24 mouse cellular contexts compared by ENCODE assay signal in genomic region chr11:25421486-25421885, GRCm38 (mm10).
DNase-seq lines count a peak whose midpoint lies in the region; ATAC-seq and TF ChIP-seq lines count a peak whose summit lies in the region.
"Had no signal": no experiment of that assay in that cellular context is flagged by ENCODE, and none has a peak within 500 bp of the region (broad histone marks: within the 10 kb centered on the region; RNA-seq: fewer than 3 reads in every experiment).

No protein-coding gene starts in this region.

- H3K4me2 ChIP-seq in intestine, embryonic 14.5 days (ENCODE audit: low read length) = no peak overlapping the region
- H3K4me2 ChIP-seq in intestine, postnatal 0 days (replicated peaks; ENCODE audit: low read depth) = no peak overlapping the region
- H3K4me2 ChIP-seq in stomach, embryonic 16.5 days (ENCODE audit: low read depth, low read length) = no peak overlapping the region
- no peak overlapping the region for H3K4me2 ChIP-seq in stomach, postnatal 0 days (replicated peaks; ENCODE audit: low read depth)
- H3K4me2 ChIP-seq in intestine, embryonic 16.5 days (ENCODE audit: low read depth, low read length) = no peak overlapping the region
- H3K4me2 ChIP-seq in limb, embryonic 15.5 days = no peak overlapping the region
- H3K4me2 ChIP-seq: embryonic facial prominence, embryonic 12.5 days; embryonic facial prominence, embryonic 15.5 days; forebrain, embryonic 12.5 days had no signal

- no peak overlapping the region for H3K4me3 ChIP-seq in intestine, embryonic 14.5 days (ENCODE audit: low read depth, low read length)
- H3K4me3 ChIP-seq in intestine, postnatal 0 days (ENCODE audit: low read depth, low read length) = no peak overlapping the region
- H3K4me3 ChIP-seq in stomach, embryonic 16.5 days (replicated peaks; ENCODE audit: low read length) = no peak overlapping the region
- H3K4me3 ChIP-seq in stomach, postnatal 0 days (ENCODE audit: low read depth, low read length) = no peak overlapping the region
- no peak overlapping the region for H3K4me3 ChIP-seq in intestine, embryonic 16.5 days (ENCODE audit: low read length)
- no peak overlapping the region for H3K4me3 ChIP-seq in limb, embryonic 15.5 days
- H3K4me3 ChIP-seq: embryonic facial prominence, embryonic 12.5 days; embryonic facial prominence, embryonic 15.5 days; erythroblast, embryonic 14.5 days; forebrain, embryonic 10.5 days; forebrain, embryonic 12.5 days had no signal

- peak overlapping the region; percentile 3; the same call in 1 of the 2 replicates for H3K27ac ChIP-seq in intestine, embryonic 14.5 days (ENCODE audit: low read depth)
- H3K27ac ChIP-seq in intestine, postnatal 0 days (ENCODE audit: low read depth, low read length) = no peak overlapping the region
- no peak overlapping the region for H3K27ac ChIP-seq in stomach, embryonic 16.5 days (ENCODE audit: low read length)
- no peak overlapping the region for H3K27ac ChIP-seq in stomach, postnatal 0 days (replicated peaks)
- H3K27ac ChIP-seq in intestine, embryonic 16.5 days (ENCODE audit: low read length) = no peak overlapping the region
- H3K27ac ChIP-seq in limb, embryonic 15.5 days = no peak overlapping the region
- H3K27ac ChIP-seq: embryonic facial prominence, embryonic 12.5 days; embryonic facial prominence, embryonic 15.5 days; forebrain, embryonic 10.5 days; forebrain, embryonic 12.5 days had no signal

- H3K36me3 ChIP-seq in intestine, embryonic 14.5 days (ENCODE audit: control insufficient read depth, insufficient read depth, low read length) = no peaks in the 10 kb centered on the region
- no peaks in the 10 kb centered on the region for H3K36me3 ChIP-seq in intestine, postnatal 0 days (ENCODE audit: control insufficient read depth, insufficient read depth)
- H3K36me3 ChIP-seq in stomach, embryonic 16.5 days (ENCODE audit: control insufficient read depth, insufficient read depth, low read length) = no peaks in the 10 kb centered on the region
- H3K36me3 ChIP-seq in stomach, postnatal 0 days (ENCODE audit: control insufficient read depth, insufficient read depth, low read length) = no peaks in the 10 kb centered on the region
- H3K36me3 ChIP-seq in intestine, embryonic 16.5 days (ENCODE audit: control insufficient read depth, insufficient read depth, low read length) = no peaks in the 10 kb centered on the region
- no peaks in the 10 kb centered on the region for H3K36me3 ChIP-seq in limb, embryonic 15.5 days
- H3K36me3 ChIP-seq: embryonic facial prominence, embryonic 12.5 days; embryonic facial prominence, embryonic 15.5 days; forebrain, embryonic 10.5 days; forebrain, embryonic 12.5 days had no signal

- no peak overlapping the region for H3K9ac ChIP-seq in intestine, embryonic 14.5 days (ENCODE audit: low read length)
- no peak overlapping the region for H3K9ac ChIP-seq in intestine, postnatal 0 days (ENCODE audit: low read depth, low read length)
- H3K9ac ChIP-seq in stomach, embryonic 16.5 days (ENCODE audit: low read length) = no peak overlapping the region
- H3K9ac ChIP-seq in stomach, postnatal 0 days (ENCODE audit: low read length) = no peak overlapping the region
- H3K9ac ChIP-seq in intestine, embryonic 16.5 days (ENCODE audit: low read depth, low read length) = no peak overlapping the region
- H3K9ac ChIP-seq in limb, embryonic 15.5 days = no peak overlapping the region
- H3K9ac ChIP-seq: embryonic facial prominence, embryonic 12.5 days; embryonic facial prominence, embryonic 15.5 days; forebrain, embryonic 12.5 days had no signal

- no peak for DNase-seq in intestine, embryonic 14.5 days (ENCODE audit: low spot score)
- no peak for DNase-seq in stomach, postnatal 0 days (ENCODE audit: low spot score)
- DNase-seq in adrenal gland, postnatal 14 days = no peak
- no peak for DNase-seq in kidney, postnatal 14 days
- DNase-seq: adrenal gland, adult 8-10 months; adrenal gland, postnatal 25 days; cerebellum, adult 11 months; cerebellum, adult 18-20 months; cerebellum, adult 8-10 months; cerebellum, adult 9-11 months; cerebellum, postnatal 14 days; cerebellum, postnatal 36 days; embryo, embryonic 11 days had no signal

- no peaks in the 10 kb centered on the region for H3K4me1 ChIP-seq in intestine, embryonic 14.5 days (replicated peaks; ENCODE audit: control insufficient read depth, insufficient read depth, low read length)
- no peaks in the 10 kb centered on the region for H3K4me1 ChIP-seq in intestine, postnatal 0 days (replicated peaks; ENCODE audit: control insufficient read depth, insufficient read depth, low read length)
- no peaks in the 10 kb centered on the region for H3K4me1 ChIP-seq in stomach, embryonic 16.5 days (ENCODE audit: control insufficient read depth, insufficient read depth, low read length)
- H3K4me1 ChIP-seq in stomach, postnatal 0 days (replicated peaks; ENCODE audit: control insufficient read depth, insufficient read depth) = no peaks in the 10 kb centered on the region
- H3K4me1 ChIP-seq in intestine, embryonic 16.5 days (ENCODE audit: control insufficient read depth, insufficient read depth, low read length) = no peaks in the 10 kb centered on the region
- H3K4me1 ChIP-seq in limb, embryonic 15.5 days = 0 out of 2 replicates have a peak, but pooled peaks cover 2% of the 10 kb centered on the region
- H3K4me1 ChIP-seq: embryonic facial prominence, embryonic 12.5 days; embryonic facial prominence, embryonic 15.5 days; forebrain, embryonic 10.5 days; forebrain, embryonic 12.5 days had no signal

- 0 out of 2 replicates have a peak, but pooled peaks have one; percentile 64 for ATAC-seq in intestine, embryonic 14.5 days (replicated peaks; ENCODE audit: low FRiP score, low TSS enrichment, low read depth)
- ATAC-seq in intestine, postnatal 0 days = no peak
- 0 out of 2 replicates have a peak, but pooled peaks have one; percentile 56 for ATAC-seq in stomach, embryonic 16.5 days (ENCODE audit: insufficient read depth, low FRiP score)
- no peak for ATAC-seq in stomach, postnatal 0 days (ENCODE audit: low FRiP score, low TSS enrichment)
- ATAC-seq in intestine, embryonic 16.5 days = peak; percentile 58; the same call in 1 of the 2 replicates
- peak; percentile 63; the same call in 1 of the 2 replicates for ATAC-seq in limb, embryonic 15.5 days (ENCODE audit: insufficient number of reproducible peaks, low FRiP score, low TSS enrichment, low read depth)
- ATAC-seq: forebrain, embryonic 14.5 days; forebrain, embryonic 16.5 days had no signal

- H3K9me3 ChIP-seq in intestine, embryonic 14.5 days (ENCODE audit: control insufficient read depth, low read length) = no peaks in the 10 kb centered on the region
- H3K9me3 ChIP-seq in intestine, postnatal 0 days (ENCODE audit: control insufficient read depth) = no peaks in the 10 kb centered on the region
- H3K9me3 ChIP-seq in stomach, embryonic 16.5 days (replicated peaks; ENCODE audit: control insufficient read depth, low read length) = no peaks in the 10 kb centered on the region
- no peaks in the 10 kb centered on the region for H3K9me3 ChIP-seq in stomach, postnatal 0 days (ENCODE audit: control insufficient read depth, low read length)
- no peaks in the 10 kb centered on the region for H3K9me3 ChIP-seq in intestine, embryonic 16.5 days (ENCODE audit: control insufficient read depth, low read length)
- no peaks in the 10 kb centered on the region for H3K9me3 ChIP-seq in limb, embryonic 15.5 days
- H3K9me3 ChIP-seq: embryonic facial prominence, embryonic 12.5 days; embryonic facial prominence, embryonic 15.5 days; forebrain, embryonic 10.5 days; forebrain, embryonic 12.5 days had no signal

- no peak for TF ChIP-seq CTCF in intestine, postnatal 0 days (IDR thresholded peaks at IDR 0.05; ENCODE audit: low read depth)
- no peak for TF ChIP-seq CTCF in stomach, postnatal 0 days (IDR thresholded peaks at IDR 0.05; ENCODE audit: low read depth)

- no peaks in the 10 kb centered on the region for H3K27me3 ChIP-seq in intestine, embryonic 14.5 days (replicated peaks; ENCODE audit: control insufficient read depth, insufficient read depth, low read length)
- no peaks in the 10 kb centered on the region for H3K27me3 ChIP-seq in intestine, postnatal 0 days (replicated peaks; ENCODE audit: control insufficient read depth, insufficient read depth, low read length)
- no peaks in the 10 kb centered on the region for H3K27me3 ChIP-seq in stomach, embryonic 16.5 days (ENCODE audit: control insufficient read depth, insufficient read depth, low read length)
- H3K27me3 ChIP-seq in stomach, postnatal 0 days (ENCODE audit: control insufficient read depth, insufficient read depth, low read length) = no peaks in the 10 kb centered on the region
- no peaks in the 10 kb centered on the region for H3K27me3 ChIP-seq in intestine, embryonic 16.5 days (replicated peaks; ENCODE audit: control insufficient read depth, insufficient read depth, low read length)
- no peaks in the 10 kb centered on the region for H3K27me3 ChIP-seq in limb, embryonic 15.5 days
- H3K27me3 ChIP-seq: embryonic facial prominence, embryonic 12.5 days; embryonic facial prominence, embryonic 15.5 days; forebrain, embryonic 12.5 days had no signal

- TF ChIP-seq EP300 in stomach, postnatal 0 days (optimal IDR thresholded peaks at IDR 0.05) = no peak

Comparison
In these comparisons a context has a peak if more than half of its experiments do, and no peak if none do; other contexts are left out.
1. ATAC-seq: peak in intestine, embryonic 14.5 days (single experiment), stomach, embryonic 16.5 days (single experiment), intestine, embryonic 16.5 days (single experiment) and limb, embryonic 15.5 days (single experiment); none in intestine, postnatal 0 days (single experiment) and stomach, postnatal 0 days (single experiment).